Mouse (Mus musculus): ENCODE measurements around the gene Nelfe.

Gene Nelfe

GRCm38 (mm10) chr17:34858670-34859069 is 8.5 kb downstream of the Nelfe start:
- Histone ChIP-seq H3K27me3 (ENCODE audit: insufficient read depth, low read length) (peaks cover 15% of the 10 kb centered on the region), H3K36me3 (ENCODE audit: insufficient read depth, low read length) (peaks cover 59% of the 10 kb centered on the region), H3K4me1 (replicated peaks; ENCODE audit: low read depth, low read length) (peaks cover 16% of the 10 kb centered on the region), H3K4me3 (replicated peaks; ENCODE audit: low read length) (no peak overlapping the region), H3K9me3 (ENCODE audit: low read length) (no peaks in the 10 kb centered on the region)
- no peak for TF ChIP-seq POU5F1 (IDR thresholded peaks at IDR 0.05; ENCODE audit: borderline replicate concordance, low read length)
- no peak for TF ChIP-seq NANOG (IDR thresholded peaks at IDR 0.05; ENCODE audit: borderline replicate concordance, low read length)
- TF ChIP-seq CTCF (conservative IDR thresholded peaks at IDR 0.05; ENCODE audit: low read length) = no peak

DNA sequence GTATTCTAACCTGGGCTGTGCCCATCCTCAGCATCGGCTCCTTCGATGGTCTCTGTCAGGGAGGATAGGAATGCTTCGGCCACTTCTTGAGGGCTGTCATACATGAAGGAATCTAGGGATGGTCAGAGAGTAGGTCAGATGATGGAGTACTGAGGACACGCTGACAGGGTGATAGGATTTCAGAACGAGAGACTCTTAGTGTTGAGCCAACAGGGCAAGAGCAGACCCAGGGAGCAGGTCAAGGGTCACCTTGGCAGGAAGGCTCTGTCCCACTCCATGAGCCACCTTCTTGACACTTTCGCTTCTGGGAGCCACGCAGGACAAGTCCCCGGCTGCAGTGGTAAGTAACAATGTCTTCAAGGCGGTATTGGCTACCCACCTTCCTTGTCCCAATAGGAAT is 10.3 kb downstream of the Nelfe start:
- H3K36me3 ChIP-seq (ENCODE audit: insufficient read depth, low read length) = peaks cover 40% of the 10 kb centered on the region
- peaks cover 14% of the 10 kb centered on the region for H3K4me1 ChIP-seq (replicated peaks; ENCODE audit: low read depth, low read length)
- TF ChIP-seq CTCF (conservative IDR thresholded peaks at IDR 0.05; ENCODE audit: low read length) = no peak
- TF ChIP-seq NANOG (IDR thresholded peaks at IDR 0.05; ENCODE audit: borderline replicate concordance, low read length) = no peak
- no peak for TF ChIP-seq POU5F1 (IDR thresholded peaks at IDR 0.05; ENCODE audit: borderline replicate concordance, low read length)
- peaks cover 17% of the 10 kb centered on the region for H3K27me3 ChIP-seq (ENCODE audit: insufficient read depth, low read length)
- no peak overlapping the region for H3K4me3 ChIP-seq (replicated peaks; ENCODE audit: low read length)
- no peaks in the 10 kb centered on the region for H3K9me3 ChIP-seq (ENCODE audit: low read length)

- H3K9me3 ChIP-seq (ENCODE audit: low read length) = no peaks in the 10 kb centered on the region
- peaks cover 27% of the 10 kb centered on the region for H3K36me3 ChIP-seq (ENCODE audit: insufficient read depth, low read length)
- peaks cover 17% of the 10 kb centered on the region for H3K27me3 ChIP-seq (ENCODE audit: insufficient read depth, low read length)
- peaks cover 10% of the 10 kb centered on the region for H3K4me1 ChIP-seq (replicated peaks; ENCODE audit: low read depth, low read length)
- no peak for TF ChIP-seq NANOG (IDR thresholded peaks at IDR 0.05; ENCODE audit: borderline replicate concordance, low read length)
- no peak for TF ChIP-seq POU5F1 (IDR thresholded peaks at IDR 0.05; ENCODE audit: borderline replicate concordance, low read length)
- no peak for TF ChIP-seq CTCF (conservative IDR thresholded peaks at IDR 0.05; ENCODE audit: low read length)
- no peak overlapping the region for H3K4me3 ChIP-seq (replicated peaks; ENCODE audit: low read length)
These were observed 11.7 kb downstream of the Nelfe start for GRCm38 (mm10) chr17:34861704-34862415.

GRCm38 (mm10) chr17:34862416-34863081 is 12.4 kb downstream of the Nelfe start, which contains the start of gene Cfb:
Gene Cfb (minus strand): TSS chr17:34862518.
- H3K4me3 ChIP-seq (replicated peaks; ENCODE audit: low read length) = no peak within 1 kb of the TSS
- peaks cover 17% of the 10 kb centered on the region for H3K27me3 ChIP-seq (ENCODE audit: insufficient read depth, low read length)
- no peaks in the 10 kb centered on the region for H3K9me3 ChIP-seq (ENCODE audit: low read length)
- TF ChIP-seq NANOG (IDR thresholded peaks at IDR 0.05; ENCODE audit: borderline replicate concordance, low read length) = no peak
- TF ChIP-seq POU5F1 (IDR thresholded peaks at IDR 0.05; ENCODE audit: borderline replicate concordance, low read length) = no peak
- TF ChIP-seq CTCF (conservative IDR thresholded peaks at IDR 0.05; ENCODE audit: low read length) = no peak
- peaks cover 3% of the 10 kb centered on the region for H3K4me1 ChIP-seq (replicated peaks; ENCODE audit: low read depth, low read length)
- peaks cover 20% of the 10 kb centered on the region for H3K36me3 ChIP-seq (ENCODE audit: insufficient read depth, low read length)

DNA sequence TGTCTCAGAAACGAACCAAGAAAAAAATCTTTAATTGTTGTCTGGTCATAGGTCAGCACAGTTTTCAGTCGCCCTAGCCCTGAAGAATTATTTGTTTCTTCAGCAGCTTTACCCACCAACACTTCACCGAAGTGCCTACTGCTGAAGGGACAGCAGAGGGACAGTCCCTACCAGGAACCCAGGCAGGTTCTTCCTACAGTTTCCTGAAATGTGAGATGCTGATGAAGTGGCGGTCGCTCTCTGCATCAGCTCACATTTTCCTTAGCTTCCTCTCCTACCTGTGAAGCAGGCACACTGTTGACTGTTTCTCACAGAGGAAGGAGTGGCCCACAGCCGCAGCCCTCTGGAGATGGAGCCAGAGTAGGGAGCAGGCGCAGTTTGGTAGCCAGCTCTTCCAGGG is 15.8 kb downstream of the Nelfe start:
- no peaks in the 10 kb centered on the region for H3K9me3 ChIP-seq (ENCODE audit: low read length)
- no peak for TF ChIP-seq NANOG (IDR thresholded peaks at IDR 0.05; ENCODE audit: borderline replicate concordance, low read length)
- no peak for TF ChIP-seq CTCF (conservative IDR thresholded peaks at IDR 0.05; ENCODE audit: low read length)
- TF ChIP-seq POU5F1 (IDR thresholded peaks at IDR 0.05; ENCODE audit: borderline replicate concordance, low read length) = no peak
- peaks cover 17% of the 10 kb centered on the region for H3K27me3 ChIP-seq (ENCODE audit: insufficient read depth, low read length)
- no peaks in the 10 kb centered on the region for H3K4me1 ChIP-seq (replicated peaks; ENCODE audit: low read depth, low read length)
- no peak overlapping the region for H3K4me3 ChIP-seq (replicated peaks; ENCODE audit: low read length)
- H3K36me3 ChIP-seq (ENCODE audit: insufficient read depth, low read length) = no peaks in the 10 kb centered on the region

DNA sequence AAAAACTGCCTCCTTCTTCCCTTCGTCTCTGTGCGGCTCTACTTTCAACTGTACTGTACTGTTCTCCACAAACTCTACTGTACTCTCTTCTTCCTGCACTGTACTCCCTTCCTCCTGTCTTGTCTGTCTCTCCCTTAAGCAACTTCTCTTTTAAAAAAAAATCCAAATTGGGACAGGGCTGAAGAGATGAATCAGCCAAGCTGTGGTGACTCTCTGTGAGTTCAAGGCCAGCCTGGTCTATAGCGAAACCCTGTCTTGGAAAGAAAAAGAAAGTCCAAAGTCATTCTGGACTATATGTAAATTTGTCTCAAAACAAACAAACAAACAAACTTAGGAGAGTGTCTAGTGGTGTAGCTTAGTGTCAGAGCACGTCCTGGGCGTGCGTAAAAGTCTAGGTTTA is 24.1 kb downstream of the Nelfe start:
- H3K36me3 ChIP-seq (ENCODE audit: insufficient read depth, low read length) = no peaks in the 10 kb centered on the region
- peaks cover 10% of the 10 kb centered on the region; the same call in 1 of the 2 replicates for H3K27me3 ChIP-seq (ENCODE audit: insufficient read depth, low read length)
- no peaks in the 10 kb centered on the region for H3K9me3 ChIP-seq (ENCODE audit: low read length)
- no peak overlapping the region for H3K4me3 ChIP-seq (replicated peaks; ENCODE audit: low read length)
- H3K4me1 ChIP-seq (replicated peaks; ENCODE audit: low read depth, low read length) = peaks cover 19% of the 10 kb centered on the region
- no peak for TF ChIP-seq POU5F1 (IDR thresholded peaks at IDR 0.05; ENCODE audit: borderline replicate concordance, low read length)

GRCm38 (mm10) chr17:34879336-34879879 is 29.2 kb downstream of the Nelfe start, which contains the start of gene Zbtb12:
Gene Zbtb12 (plus strand): TSS chr17:34879483.
- peak within 1 kb of the TSS; percentile 57 for H3K4me3 ChIP-seq (replicated peaks; ENCODE audit: low read length)
- no peak for TF ChIP-seq NANOG (IDR thresholded peaks at IDR 0.05; ENCODE audit: borderline replicate concordance, low read length)
- no peak for TF ChIP-seq CTCF (conservative IDR thresholded peaks at IDR 0.05; ENCODE audit: low read length)
- TF ChIP-seq POU5F1 (IDR thresholded peaks at IDR 0.05; ENCODE audit: borderline replicate concordance, low read length) = no peak
- no peaks in the 10 kb centered on the region for H3K9me3 ChIP-seq (ENCODE audit: low read length)

GRCm38 (mm10) chr17:34881166-34881565 is 31.0 kb downstream of the Nelfe start:
- no peak overlapping the region for H3K4me3 ChIP-seq (replicated peaks; ENCODE audit: low read length)
- TF ChIP-seq POU5F1 (IDR thresholded peaks at IDR 0.05; ENCODE audit: borderline replicate concordance, low read length) (no peak), CTCF (conservative IDR thresholded peaks at IDR 0.05; ENCODE audit: low read length) (no peak), NANOG (IDR thresholded peaks at IDR 0.05; ENCODE audit: borderline replicate concordance, low read length) (no peak)
- H3K9me3 ChIP-seq (ENCODE audit: low read length) = no peaks in the 10 kb centered on the region
- peaks cover 46% of the 10 kb centered on the region for H3K4me1 ChIP-seq (replicated peaks; ENCODE audit: low read depth, low read length)
- no peaks in the 10 kb centered on the region for H3K36me3 ChIP-seq (ENCODE audit: insufficient read depth, low read length)
- H3K27me3 ChIP-seq (ENCODE audit: insufficient read depth, low read length) = peaks cover 6% of the 10 kb centered on the region

More at GRCm38 (mm10) chr17:34879336-34879879, 29.2 kb downstream of the Nelfe start, which contains the start of gene Zbtb12:
- Histone ChIP-seq H3K36me3 (ENCODE audit: insufficient read depth, low read length) (no peaks in the 10 kb centered on the region), H3K27me3 (ENCODE audit: insufficient read depth, low read length) (peaks cover 6% of the 10 kb centered on the region), H3K4me1 (replicated peaks; ENCODE audit: low read depth, low read length) (peaks cover 46% of the 10 kb centered on the region)

All from E14TG2a.4 (cell line).